Mouse (Mus musculus): ENCODE measurements at regions not wholly inside any gene's neighbourhood (a gene's known extent, or its start where the extent isn't known, plus 50 kb on each side); places are given as distances from the start of the nearest gene placed in this dataset.

DNA sequence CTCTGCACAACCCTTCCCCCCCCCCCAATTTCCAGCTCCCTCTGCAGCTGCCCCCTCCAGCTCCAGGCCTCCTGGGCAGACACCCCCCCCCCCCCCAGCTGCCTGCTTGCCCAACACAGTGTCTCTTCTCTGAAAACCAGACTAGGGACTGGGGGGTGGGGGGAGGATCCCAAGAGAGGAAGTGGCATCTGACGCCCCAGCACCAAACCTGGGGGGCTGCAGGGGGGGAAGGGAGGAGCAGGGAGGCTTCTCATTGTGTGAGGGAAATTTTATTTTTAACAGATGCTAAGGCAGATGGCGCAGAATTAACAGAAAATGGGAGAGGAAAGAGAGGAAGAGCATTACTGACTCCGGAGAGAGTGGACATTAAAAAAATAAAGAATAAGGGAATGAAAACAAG, 60.5 kb upstream of the Pax2 start:
- WGBS = 8% methylated on average over 3 of the region's 3 CpGs
- DNase-seq (ENCODE audit: low spot score) = no peak
- peak overlapping the region; percentile 85 for H3K27ac ChIP-seq
- no peak overlapping the region for H3K4me3 ChIP-seq
- H3K9me3 ChIP-seq = no peaks in the 10 kb centered on the region
- peaks cover 50% of the 10 kb centered on the region for H3K4me1 ChIP-seq (replicated peaks)
- peaks cover 100% of the 10 kb centered on the region for H3K27me3 ChIP-seq (ENCODE audit: insufficient read depth, poor library complexity, severe bottlenecking)
- H3K36me3 ChIP-seq = no peaks in the 10 kb centered on the region

DNA sequence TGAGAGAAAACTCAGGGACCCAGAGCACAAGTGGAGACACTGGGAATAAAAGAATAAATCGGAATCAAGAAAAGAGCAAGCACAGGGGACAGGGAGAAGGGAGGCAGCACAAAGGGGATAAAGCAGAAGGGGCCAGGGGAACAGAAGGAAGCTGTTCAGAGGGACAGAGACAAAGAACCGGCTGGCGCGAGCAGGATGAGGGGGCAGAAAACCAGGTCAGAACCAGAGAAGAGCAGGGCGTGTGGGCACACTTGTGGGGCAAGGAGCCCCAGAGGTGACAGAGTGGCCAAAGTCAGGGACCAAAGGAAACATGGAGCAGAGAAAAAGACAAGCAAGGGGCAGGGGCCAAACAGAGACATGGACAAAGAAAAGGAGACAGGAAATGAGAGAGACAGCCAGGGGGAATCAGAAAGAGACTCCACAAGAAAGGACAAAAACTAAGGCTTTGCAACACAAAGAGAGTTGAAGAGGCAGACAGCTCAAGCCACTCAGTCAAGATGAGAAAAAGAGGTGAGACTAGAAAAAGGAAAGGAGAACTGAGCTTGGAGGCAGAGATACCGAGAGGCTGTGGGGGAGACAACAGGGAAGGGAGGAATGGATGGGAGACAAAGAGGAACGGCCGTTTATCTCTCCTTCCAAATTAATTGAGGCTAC, 59.7 kb upstream of the Pax2 start:
- no peak for DNase-seq (ENCODE audit: low spot score)
- Histone ChIP-seq H3K27me3 (ENCODE audit: insufficient read depth, poor library complexity, severe bottlenecking) (peaks cover 100% of the 10 kb centered on the region), H3K4me1 (replicated peaks) (peaks cover 50% of the 10 kb centered on the region), H3K9me3 (no peaks in the 10 kb centered on the region), H3K36me3 (no peaks in the 10 kb centered on the region), H3K27ac (peak overlapping the region; percentile 85), H3K4me3 (peak overlapping the region; percentile 6)
- 7% methylated on average over 8 of the region's 8 CpGs for WGBS

DNA sequence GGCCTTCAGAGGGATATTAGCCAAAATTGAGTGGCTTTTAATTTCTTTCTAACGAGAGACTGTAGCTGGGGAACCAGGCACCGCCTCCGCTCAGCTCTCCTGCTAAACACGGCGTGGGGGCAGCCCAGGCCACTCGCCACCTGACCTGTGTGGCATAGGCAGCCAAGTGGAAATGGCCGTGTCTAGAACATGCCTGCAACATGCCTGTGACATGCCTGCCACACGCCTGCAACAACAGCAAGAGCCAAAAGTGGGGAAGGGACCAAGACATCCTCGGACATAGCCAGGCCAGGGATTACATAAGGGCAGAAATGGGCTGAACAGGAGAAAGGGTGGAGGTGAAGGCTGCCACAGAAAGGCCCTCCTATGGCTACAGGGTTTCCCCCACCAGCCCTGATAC, 59.1 kb upstream of the Pax2 start:
- no peak for DNase-seq (ENCODE audit: low spot score)
- Histone ChIP-seq H3K4me1 (replicated peaks) (peaks cover 50% of the 10 kb centered on the region), H3K36me3 (no peaks in the 10 kb centered on the region), H3K27ac (peak overlapping the region; percentile 85), H3K27me3 (ENCODE audit: insufficient read depth, poor library complexity, severe bottlenecking) (peaks cover 100% of the 10 kb centered on the region), H3K9me3 (no peaks in the 10 kb centered on the region), H3K4me3 (no peak overlapping the region)
- 37% methylated on average over 9 of the region's 9 CpGs for WGBS

DNA sequence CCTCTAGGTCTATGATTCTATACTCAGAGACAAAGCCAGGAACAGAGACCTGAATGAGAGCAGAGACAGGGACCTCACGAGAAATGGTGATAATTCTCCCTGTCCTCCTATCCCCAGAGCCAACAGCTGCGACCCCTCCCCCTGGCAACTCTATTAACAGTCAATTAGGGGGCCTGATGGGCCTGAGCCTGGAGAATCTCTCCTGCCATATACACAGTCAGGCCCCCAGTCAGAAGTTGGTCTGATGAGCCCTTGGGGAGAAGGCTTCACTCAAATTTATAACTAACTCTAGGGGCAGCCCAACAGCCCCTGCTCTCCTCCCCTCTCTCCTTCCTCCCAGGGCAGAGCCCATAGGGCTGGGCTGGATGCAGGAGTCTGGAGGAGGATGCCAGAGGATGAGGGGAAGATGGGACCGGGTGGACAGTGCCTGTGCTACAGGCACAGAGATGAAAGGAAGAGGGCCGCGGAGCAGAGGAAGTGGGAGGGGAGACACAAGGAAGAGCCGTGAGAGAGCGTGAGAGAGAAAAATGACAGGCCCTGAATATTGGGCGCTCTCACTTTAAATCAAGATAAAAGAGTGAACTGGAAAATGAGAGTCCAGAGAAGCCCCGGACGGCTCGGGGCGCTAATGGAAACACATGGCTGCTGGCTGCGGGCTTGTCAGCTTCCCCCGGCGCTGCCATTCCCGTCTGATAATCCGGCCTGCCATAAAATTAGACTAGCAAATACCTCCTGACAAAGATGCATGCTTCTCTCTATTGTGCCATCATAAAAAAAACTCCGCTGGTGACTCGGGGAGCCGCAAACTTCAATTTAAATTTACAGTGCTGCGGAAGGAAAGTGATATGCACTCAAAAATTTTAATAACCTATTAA, 57.2 kb upstream of the Pax2 start:
- WGBS = 32% methylated on average over 21 of the region's 21 CpGs
- Histone ChIP-seq H3K4me3 (peak overlapping the region; percentile 12; the same call in 1 of the 2 replicates), H3K27ac (peak overlapping the region; percentile 13; the same call in 1 of the 2 replicates), H3K27me3 (ENCODE audit: insufficient read depth, poor library complexity, severe bottlenecking) (peaks cover 94% of the 10 kb centered on the region), H3K4me1 (replicated peaks) (peaks cover 40% of the 10 kb centered on the region), H3K9me3 (no peaks in the 10 kb centered on the region), H3K36me3 (no peaks in the 10 kb centered on the region)
- no peak for DNase-seq (ENCODE audit: low spot score)

Measured in hindbrain, embryonic 10.5 days (tissue).